Mouse (Mus musculus) myocyte (in vitro differentiated cells): ENCODE data around the gene Tmem59l.

ENCODE experiments used
- CEBPB ChIP-seq: IDR thresholded peaks from 2 replicates; pipeline ENCODE4 v1.6.1; 2011; ENCODE audit warnings: mild to moderate bottlenecking, moderate library complexity; ENCODE audit not compliant: poor library complexity, insufficient read depth, severe bottlenecking
- E2F4 ChIP-seq: IDR thresholded peaks from one replicate; pipeline ENCODE4 v1.6.1; 2011; ENCODE audit warnings: mild to moderate bottlenecking, control low read depth, moderate library complexity; ENCODE audit not compliant: insufficient read depth
- MAX ChIP-seq: IDR thresholded peaks from one replicate; pipeline ENCODE4 v1.6.1; 2011; ENCODE audit warnings: low read depth, mild to moderate bottlenecking, control low read depth
- MYOD1 ChIP-seq, 3 experiments: IDR thresholded peaks; one replicate each; pipeline ENCODE4 v1.6.1; 2011; ENCODE audit warnings: control low read depth in 2 of 3, low read depth in 2 of 3, mild to moderate bottlenecking in 2 of 3, moderate library complexity in 1 of 3; ENCODE audit not compliant: insufficient read length in 2 of 3, control insufficient read depth in 1 of 3
- MYOG ChIP-seq, 3 experiments: IDR thresholded peaks; one replicate each; pipeline ENCODE4 v1.6.1; 2011; ENCODE audit warnings: control low read depth in 2 of 3, low read depth in 2 of 3, mild to moderate bottlenecking in 2 of 3; ENCODE audit not compliant: insufficient read length in 2 of 3, control insufficient read depth in 1 of 3, insufficient read depth in 1 of 3
- POLR2A ChIP-seq: IDR thresholded peaks from one replicate; pipeline ENCODE4 v1.6.1; 2011; ENCODE audit warnings: low read depth, mild to moderate bottlenecking, control low read depth, moderate library complexity; ENCODE audit not compliant: insufficient read length
- POLR2AphosphoS2 ChIP-seq: IDR thresholded peaks from one replicate; pipeline ENCODE4 v1.6.1; 2011; ENCODE audit warnings: low read depth, control low read depth; ENCODE audit not compliant: insufficient read length
- REST ChIP-seq: IDR thresholded peaks from one replicate; pipeline ENCODE4 v1.6.1; 2011; ENCODE audit warnings: mild to moderate bottlenecking, control low read depth, moderate library complexity; ENCODE audit not compliant: insufficient read depth, insufficient read length
- SRF ChIP-seq: IDR thresholded peaks from one replicate; pipeline ENCODE4 v1.6.1; 2011; ENCODE audit warnings: low read depth; ENCODE audit not compliant: control insufficient read depth, insufficient read length
- TCF12 ChIP-seq: IDR thresholded peaks from one replicate; pipeline ENCODE4 v1.6.1; 2011; ENCODE audit warnings: mild to moderate bottlenecking, control low read depth; ENCODE audit not compliant: poor library complexity, insufficient read depth, severe bottlenecking
- TCF3 ChIP-seq: IDR thresholded peaks from one replicate; pipeline ENCODE4 v1.6.1; 2011; ENCODE audit warnings: low read depth, control low read depth; ENCODE audit not compliant: insufficient read length
- USF1 ChIP-seq: IDR thresholded peaks from one replicate; pipeline ENCODE4 v1.6.1; 2011; ENCODE audit warnings: low read depth, mild to moderate bottlenecking, control low read depth, moderate library complexity

DNA sequence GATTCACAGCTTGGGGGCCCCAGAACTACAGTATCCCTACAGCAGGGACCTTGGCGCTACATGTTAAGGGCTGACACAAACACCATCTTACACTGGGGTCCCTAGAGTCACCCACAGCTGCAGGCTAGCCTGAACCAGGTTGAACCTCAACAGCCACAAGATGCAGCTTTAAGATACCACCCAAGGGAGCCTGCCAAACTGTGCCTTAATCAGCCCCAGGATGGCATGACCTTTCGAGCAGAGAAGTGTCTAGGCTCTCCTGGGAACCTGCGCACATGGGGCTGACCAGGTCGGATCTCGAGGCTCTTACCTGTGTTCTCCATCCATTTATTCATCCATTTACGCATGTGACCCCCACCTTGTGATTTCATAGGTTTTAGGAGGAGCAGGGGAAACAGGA is 29.3 kb downstream of the Tmem59l start:
- no peak for TF ChIP-seq POLR2A
- TF ChIP-seq TCF12, result no peak
- TF ChIP-seq CEBPB, result no peak
- no peak for TF ChIP-seq MYOG (IDR thresholded peaks at IDR 0.05; ENCODE audit: control insufficient read depth in 1 of 3, insufficient read depth in 1 of 3, insufficient read length in 2 of 3, low read depth in 2 of 3)
- no peak for TF ChIP-seq USF1
- TF ChIP-seq MYOD1 (IDR thresholded peaks at IDR 0.05; ENCODE audit: control insufficient read depth in 1 of 3, insufficient read length in 2 of 3, low read depth in 2 of 3), result no peak
- TF ChIP-seq E2F4, result no peak
- no peak for TF ChIP-seq POLR2AphosphoS2
- TF ChIP-seq MAX, result no peak
- no peak for TF ChIP-seq TCF3
- TF ChIP-seq REST, result no peak
- no peak for TF ChIP-seq SRF
